Comparison of ENCODE assay signal across 10 mouse cellular contexts in genomic region chr12:99529687-99530411, GRCm38 (mm10). TPM values are rescaled to one million over a fixed set of nuclear protein-coding genes. Genes with fewer than 3 reads are reported as not detected.
DNase-seq lines count a peak whose midpoint lies in the region; ATAC-seq lines count a peak whose summit lies in the region.
"Had no signal": no experiment of that assay in that cellular context is flagged by ENCODE, and none has a peak within 500 bp of the region (broad histone marks: within the 10 kb centered on the region; RNA-seq: fewer than 3 reads in every experiment).

No protein-coding gene starts in this region.

- peaks cover 13% of the 10 kb centered on the region for H3K36me3 ChIP-seq in embryonic facial prominence, embryonic 13.5 days
- no peaks in the 10 kb centered on the region for H3K36me3 ChIP-seq in lung, embryonic 16.5 days (ENCODE audit: control insufficient read depth, insufficient read depth, low read length)
- no peaks in the 10 kb centered on the region for H3K36me3 ChIP-seq in midbrain, embryonic 16.5 days (ENCODE audit: control insufficient read depth, insufficient read depth, low read length)
- H3K36me3 ChIP-seq in midbrain, embryonic 14.5 days (ENCODE audit: control insufficient read depth, insufficient read depth, low read length): no peaks in the 10 kb centered on the region

- H3K27ac ChIP-seq in embryonic facial prominence, embryonic 13.5 days: no peak overlapping the region
- H3K27ac ChIP-seq in lung, embryonic 16.5 days (ENCODE audit: low read length): peak overlapping the region; percentile 86
- no peak overlapping the region for H3K27ac ChIP-seq in midbrain, embryonic 16.5 days (ENCODE audit: low read length)
- no peak overlapping the region for H3K27ac ChIP-seq in midbrain, embryonic 14.5 days (replicated peaks; ENCODE audit: low read depth, low read length)
- H3K27ac ChIP-seq: hindbrain, postnatal 0 days had no signal

- H3K9ac ChIP-seq in embryonic facial prominence, embryonic 13.5 days: no peak overlapping the region
- H3K9ac ChIP-seq in lung, embryonic 16.5 days (ENCODE audit: low read length): no peak overlapping the region
- H3K9ac ChIP-seq in midbrain, embryonic 16.5 days (ENCODE audit: low read depth, low read length): no peak overlapping the region
- H3K9ac ChIP-seq in midbrain, embryonic 14.5 days (replicated peaks; ENCODE audit: low read length): no peak overlapping the region

- peak; percentile 66 for DNase-seq in embryo, embryonic 10.5 days (ENCODE audit: low spot score)
- DNase-seq in heart, postnatal 4 days: peak; percentile 28
- DNase-seq in thymus, postnatal 0 days (ENCODE audit: low spot score): no peak
- DNase-seq in left cerebral cortex, adult 11 months (ENCODE audit: low spot score): no peak
- no peak for DNase-seq in midbrain, embryonic 14.5 days
- DNase-seq: cerebellum, adult 2 months had no signal

- H3K4me2 ChIP-seq in embryonic facial prominence, embryonic 13.5 days: peak overlapping the region; percentile 5; the same call in 1 of the 2 replicates
- peak overlapping the region; percentile 35 for H3K4me2 ChIP-seq in lung, embryonic 16.5 days (ENCODE audit: low read depth, low read length)
- H3K4me2 ChIP-seq in midbrain, embryonic 16.5 days (ENCODE audit: low read length): no peak overlapping the region
- H3K4me2 ChIP-seq in midbrain, embryonic 14.5 days (ENCODE audit: low read length): no peak overlapping the region

- no peak for ATAC-seq in embryonic facial prominence, embryonic 13.5 days (ENCODE audit: insufficient number of reproducible peaks, insufficient read depth, low FRiP score, low TSS enrichment, low read depth)
- ATAC-seq in lung, embryonic 16.5 days (ENCODE audit: low read depth): peak; percentile 86
- no peak for ATAC-seq in midbrain, embryonic 16.5 days
- ATAC-seq in midbrain, embryonic 14.5 days (ENCODE audit: low FRiP score, low TSS enrichment): no peak
- ATAC-seq: hindbrain, postnatal 0 days had no signal

- H3K4me3 ChIP-seq in embryonic facial prominence, embryonic 13.5 days: no peak overlapping the region
- no peak overlapping the region for H3K4me3 ChIP-seq in lung, embryonic 16.5 days (ENCODE audit: low read length)
- no peak overlapping the region for H3K4me3 ChIP-seq in midbrain, embryonic 16.5 days (ENCODE audit: low read depth, low read length)
- no peak overlapping the region for H3K4me3 ChIP-seq in midbrain, embryonic 14.5 days (replicated peaks; ENCODE audit: low read depth, low read length)

- no peaks in the 10 kb centered on the region for H3K27me3 ChIP-seq in embryonic facial prominence, embryonic 13.5 days
- no peaks in the 10 kb centered on the region for H3K27me3 ChIP-seq in lung, embryonic 16.5 days (ENCODE audit: control insufficient read depth, insufficient read depth, low read depth, low read length)
- H3K27me3 ChIP-seq in midbrain, embryonic 16.5 days (ENCODE audit: control insufficient read depth, insufficient read depth, low read depth, low read length): no peaks in the 10 kb centered on the region
- no peaks in the 10 kb centered on the region for H3K27me3 ChIP-seq in midbrain, embryonic 14.5 days (ENCODE audit: control insufficient read depth, insufficient read depth, low read length)

- 0 out of 2 replicates have a peak, but pooled peaks cover 4% of the 10 kb centered on the region for H3K9me3 ChIP-seq in embryonic facial prominence, embryonic 13.5 days
- H3K9me3 ChIP-seq in lung, embryonic 16.5 days (ENCODE audit: control insufficient read depth, low read length): peaks cover 3% of the 10 kb centered on the region; the same call in 1 of the 2 replicates
- no peaks in the 10 kb centered on the region for H3K9me3 ChIP-seq in midbrain, embryonic 16.5 days (replicated peaks; ENCODE audit: control insufficient read depth, low read length, poor library complexity, severe bottlenecking)
- H3K9me3 ChIP-seq in midbrain, embryonic 14.5 days (ENCODE audit: control insufficient read depth, low read length): peaks cover under 1% of the 10 kb centered on the region; the same call in 1 of the 2 replicates

- H3K4me1 ChIP-seq in embryonic facial prominence, embryonic 13.5 days: peaks cover 41% of the 10 kb centered on the region
- peaks cover 22% of the 10 kb centered on the region for H3K4me1 ChIP-seq in lung, embryonic 16.5 days (replicated peaks; ENCODE audit: control insufficient read depth, insufficient read depth, low read length)
- no peaks in the 10 kb centered on the region for H3K4me1 ChIP-seq in midbrain, embryonic 16.5 days (ENCODE audit: control insufficient read depth, insufficient read depth, low read length)
- no peaks in the 10 kb centered on the region for H3K4me1 ChIP-seq in midbrain, embryonic 14.5 days (ENCODE audit: control insufficient read depth, insufficient read depth, low read length)

- 42% methylated on average over 17 of the region's 17 CpGs for WGBS in embryonic facial prominence, embryonic 13.5 days
- WGBS in lung, embryonic 16.5 days: 17% methylated on average over 17 of the region's 17 CpGs
- 72% methylated on average over 17 of the region's 17 CpGs for WGBS in midbrain, embryonic 16.5 days
- WGBS in midbrain, embryonic 14.5 days: 89% methylated on average over 17 of the region's 17 CpGs

RNA-seq across cellular contexts. Expression of gene Foxn3, which starts 33.5 kb away (rescaled TPM):
- 92.8 and 111 TPM in 2 replicates for polyA plus RNA-seq in embryonic facial prominence, embryonic 13.5 days (2015; fragmentation: Nextera tagmentation; extraction: Ambion mirVana)
- 100 to 1,000 TPM; 113 to 131 TPM for total RNA-seq in heart, postnatal 4 days (2021)
- polyA plus RNA-seq in lung, embryonic 16.5 days (2015; fragmentation: Nextera tagmentation; extraction: Ambion mirVana): 60.4 and 60.8 TPM in 2 replicates
- 85.0 and 119 TPM in 2 replicates for polyA plus RNA-seq in thymus, postnatal 0 days (2015; fragmentation: Nextera tagmentation; extraction: Ambion mirVana)
- polyA plus RNA-seq in midbrain, embryonic 16.5 days (2015; fragmentation: Nextera tagmentation; extraction: Ambion mirVana): 66.4 and 69.0 TPM in 2 replicates
- 81.4 and 91.3 TPM in 2 replicates for polyA plus RNA-seq in midbrain, embryonic 14.5 days (2014; fragmentation: Nextera tagmentation; extraction: Ambion mirVana)

Comparison
In these comparisons a context has a peak if more than half of its experiments do, and no peak if none do; other contexts are left out.
1. DNase-seq: peak in embryo, embryonic 10.5 days (single experiment) and heart, postnatal 4 days (single experiment); none in thymus, postnatal 0 days (single experiment), left cerebral cortex, adult 11 months (single experiment) and midbrain, embryonic 14.5 days (single experiment).
2. H3K4me2 ChIP-seq: peak in embryonic facial prominence, embryonic 13.5 days (single experiment) and lung, embryonic 16.5 days (single experiment); none in midbrain, embryonic 16.5 days (single experiment) and midbrain, embryonic 14.5 days (single experiment).